Mouse (Mus musculus) kidney, postnatal 10 days (tissue): ENCODE measurements around the gene Setd1b.
A peak's percentile ranks its signal among the peaks of the same experiment; 100 is the strongest.

Experiments used
- DNase-seq: peaks from one replicate; pipeline ENCODE4 v3.0.0; 2021; ENCODE audit warnings: mixed read lengths

Gene Setd1b

DNA sequence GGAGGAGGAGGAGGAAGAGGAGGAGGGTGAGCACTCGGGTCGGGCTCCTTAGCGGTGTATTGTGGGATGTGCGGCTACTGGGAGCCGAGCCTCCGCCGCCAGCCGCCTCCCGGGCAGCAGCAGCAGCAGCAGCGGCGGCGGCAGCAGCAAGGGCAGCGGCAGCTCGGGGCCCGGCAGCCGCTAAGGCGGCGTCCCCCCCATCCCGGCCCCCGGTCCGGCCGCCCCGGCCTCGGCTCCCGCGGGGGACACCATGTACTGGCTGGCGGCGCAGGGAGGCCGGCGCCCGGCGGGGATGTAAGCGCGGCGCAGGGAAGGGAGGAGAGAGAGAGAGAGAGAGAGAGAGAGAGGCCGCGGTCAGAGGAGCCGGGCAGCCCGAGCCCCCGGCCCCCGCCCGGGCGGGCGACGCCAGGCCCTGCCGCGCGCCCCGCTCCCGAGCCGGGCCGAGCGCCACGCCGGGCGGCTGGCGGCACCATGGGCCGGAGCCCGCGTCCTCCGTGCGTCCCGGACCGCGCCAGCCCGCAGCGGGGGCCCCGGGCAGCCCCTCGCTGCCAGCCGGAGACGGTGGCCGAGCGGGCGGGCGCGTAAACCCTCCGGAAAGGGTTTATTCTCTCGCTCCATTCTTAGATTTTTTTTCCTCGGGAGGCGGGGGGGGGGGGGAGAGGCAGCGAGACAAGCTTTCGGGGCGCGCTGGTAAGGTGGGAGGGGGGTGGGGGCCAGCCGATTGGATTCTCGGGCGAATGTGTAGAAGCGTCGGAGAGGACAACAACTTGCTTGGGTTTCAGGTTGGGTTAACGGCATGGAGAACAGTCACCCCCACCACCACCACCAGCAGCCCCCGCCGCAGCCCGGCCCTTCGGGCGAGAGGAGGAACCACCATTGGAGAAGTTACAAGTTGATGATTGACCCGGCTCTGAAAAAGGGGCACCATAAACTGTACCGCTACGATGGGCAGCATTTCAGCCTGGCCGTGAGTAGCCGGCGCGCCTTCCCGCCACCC is at the start of gene Setd1b:
TSS of gene Setd1b (plus strand) at position 33 of the 997 bp plus-strand sequence.
- DNase-seq = peak; percentile 75

DNA sequence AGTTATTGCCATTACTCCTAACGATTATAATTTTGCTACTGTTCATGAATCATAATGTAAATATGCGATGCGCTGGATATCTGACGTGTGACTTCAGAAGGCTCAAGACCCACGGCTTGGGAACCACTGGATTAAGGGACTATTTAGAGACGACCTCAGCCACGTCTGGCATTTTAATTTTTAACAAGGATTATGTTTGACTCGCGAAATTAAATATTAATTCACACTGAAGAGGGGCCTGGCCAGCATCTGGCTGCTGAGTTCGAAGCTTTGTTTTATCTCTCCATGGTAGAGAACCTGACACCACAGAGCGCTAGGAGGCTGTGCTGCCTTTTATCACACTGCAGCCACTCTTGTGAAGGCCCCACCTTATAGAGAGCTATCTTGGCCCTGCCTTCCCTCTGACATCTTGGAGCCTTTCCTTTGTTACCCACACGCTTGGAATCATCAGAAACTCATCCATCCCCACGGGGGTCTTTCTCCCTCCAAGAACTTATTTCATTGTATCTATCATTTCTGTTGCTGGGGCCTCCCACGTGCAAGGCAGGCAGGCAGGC is 48.8 kb upstream of the Setd1b start:
- no peak for DNase-seq

- peak; percentile 61 for DNase-seq
These were observed 47.6 kb upstream of the Setd1b start for GRCm38 (mm10) chr5:123094238-123094991.

DNA sequence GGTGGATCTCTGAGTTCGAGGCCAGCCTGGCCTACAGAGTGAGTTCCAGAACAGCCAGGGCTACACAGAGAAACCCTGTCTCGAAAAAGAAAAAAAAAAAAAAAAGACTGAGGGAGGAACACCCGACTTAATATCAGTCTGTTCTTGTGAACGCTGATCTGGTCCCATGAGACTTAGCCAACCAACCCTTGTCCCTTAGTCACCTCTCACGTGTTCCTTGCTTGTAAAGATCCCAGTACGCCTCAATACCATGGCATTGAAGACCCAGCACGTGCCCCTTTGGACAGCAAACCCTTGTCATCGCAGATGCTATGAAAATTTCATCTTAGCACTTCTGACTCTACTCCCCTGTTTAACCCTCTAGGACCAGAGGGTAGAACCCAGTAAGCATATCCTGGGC is 45.7 kb upstream of the Setd1b start:
- no peak for DNase-seq

DNA sequence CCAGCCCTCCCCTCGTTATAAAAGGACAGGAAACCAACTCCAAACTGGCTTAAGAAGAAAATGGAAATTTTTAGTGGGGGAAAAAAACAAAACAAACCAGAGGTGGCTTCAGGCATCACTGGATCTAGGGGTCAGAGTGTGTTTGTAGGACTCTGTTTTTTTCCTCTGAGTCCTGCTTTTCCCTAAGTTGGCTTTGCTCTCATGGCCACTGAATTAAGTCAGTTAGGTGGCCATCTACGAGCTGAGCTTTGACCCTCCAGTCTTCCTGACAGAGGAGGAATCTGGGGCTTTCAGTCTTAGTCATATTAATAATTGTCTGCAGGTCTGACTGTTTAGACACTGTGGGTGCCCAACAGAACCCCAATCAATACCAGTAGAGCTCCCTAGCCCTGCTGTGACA is 43.5 kb upstream of the Setd1b start:
- DNase-seq = no peak

DNA sequence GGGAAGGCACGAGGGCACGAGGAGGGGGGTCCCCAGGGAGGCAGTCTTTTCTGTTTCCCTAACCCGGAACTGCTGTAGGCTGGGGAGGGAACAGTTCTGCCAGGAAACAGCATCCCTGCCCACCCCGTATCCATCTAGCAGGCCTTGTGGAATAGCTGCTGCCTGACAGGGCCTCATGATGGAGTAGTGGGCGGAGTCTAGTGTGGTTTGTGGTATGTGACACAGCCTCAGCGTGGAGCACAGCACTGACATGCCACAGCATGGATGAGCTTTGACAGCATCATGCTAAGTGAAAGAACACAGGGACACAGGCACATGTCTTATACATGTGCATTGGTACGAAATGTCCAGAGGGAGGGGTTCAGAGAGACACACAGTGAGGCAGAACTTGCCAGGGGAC is 39.6 kb upstream of the Setd1b start:
- DNase-seq = no peak

DNA sequence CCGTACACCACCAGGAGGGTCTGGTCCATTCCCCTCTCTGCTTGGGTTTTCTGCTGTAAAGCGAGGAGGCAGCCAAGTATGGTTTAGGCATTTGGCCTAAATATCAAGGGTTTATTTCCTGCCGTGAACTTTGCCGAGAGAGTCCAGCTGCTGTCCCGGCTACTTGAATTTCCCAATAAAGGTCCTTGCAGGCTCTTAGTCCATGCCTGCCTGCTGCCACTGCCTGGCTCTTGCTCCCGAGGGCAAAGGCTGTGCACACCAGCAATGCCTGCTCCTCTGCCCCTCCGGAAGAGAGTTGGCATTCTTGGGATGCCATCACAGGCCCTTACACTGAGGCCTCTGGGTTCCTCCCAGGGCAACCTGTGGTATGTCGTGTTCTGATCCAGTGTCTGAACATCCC is 38.4 kb upstream of the Setd1b start:
- peak; percentile 74 for DNase-seq

DNA sequence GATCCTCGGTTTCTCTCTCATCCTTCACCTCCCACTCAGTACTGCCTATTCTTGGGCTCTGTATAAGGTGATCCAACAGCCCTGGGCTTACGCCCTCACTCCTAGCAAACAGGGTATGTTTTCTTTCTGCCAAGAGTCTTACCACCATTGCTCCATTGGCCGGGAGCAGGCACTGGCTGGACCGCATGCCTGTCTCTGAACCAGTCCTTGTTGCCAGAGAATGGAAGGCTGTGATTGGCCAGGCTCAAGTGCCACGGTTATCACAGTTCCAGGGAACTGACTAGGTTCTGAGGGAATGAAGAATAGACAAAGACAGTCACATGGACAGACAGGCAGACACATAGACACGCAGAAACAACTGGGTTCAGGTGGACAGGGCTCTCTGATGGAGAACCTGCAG is 37.2 kb upstream of the Setd1b start:
- DNase-seq = no peak

DNA sequence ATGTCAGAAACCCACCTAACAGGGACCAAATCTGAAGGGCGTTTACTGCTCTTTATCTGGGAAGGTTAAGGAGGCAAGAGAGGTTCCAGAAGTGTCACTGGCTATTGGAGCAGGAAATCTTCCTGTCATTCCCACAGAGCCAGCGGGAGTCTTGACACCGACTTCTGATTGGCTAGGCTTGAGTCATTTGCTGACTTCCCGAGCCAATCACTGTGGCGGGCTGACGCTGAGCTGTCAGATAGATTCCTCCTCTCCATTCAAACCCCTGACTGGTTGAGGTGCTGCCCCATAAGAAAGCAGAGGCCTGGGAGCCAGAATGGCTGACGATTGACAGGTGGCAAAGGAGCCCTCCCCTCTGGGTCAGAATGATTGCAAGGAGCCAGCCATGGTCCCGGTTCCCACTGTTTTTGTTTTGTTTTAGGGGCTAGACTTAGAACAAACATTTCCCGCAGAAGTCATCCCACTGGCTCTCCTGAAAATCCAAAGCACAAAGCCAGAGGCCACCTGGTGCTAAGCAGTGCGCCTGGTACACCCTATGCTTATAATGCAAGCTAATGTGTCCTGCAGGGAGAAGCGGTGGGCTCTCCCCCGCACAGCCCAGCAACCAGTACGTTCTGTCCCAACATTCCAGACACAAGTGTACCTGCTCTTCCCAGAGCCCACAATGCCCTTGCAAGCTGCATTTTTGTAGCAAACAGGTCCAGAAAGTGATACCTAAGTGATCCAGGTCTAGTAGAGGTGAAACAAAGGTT is 32.4 kb upstream of the Setd1b start:
- DNase-seq = peak; percentile 61

DNA sequence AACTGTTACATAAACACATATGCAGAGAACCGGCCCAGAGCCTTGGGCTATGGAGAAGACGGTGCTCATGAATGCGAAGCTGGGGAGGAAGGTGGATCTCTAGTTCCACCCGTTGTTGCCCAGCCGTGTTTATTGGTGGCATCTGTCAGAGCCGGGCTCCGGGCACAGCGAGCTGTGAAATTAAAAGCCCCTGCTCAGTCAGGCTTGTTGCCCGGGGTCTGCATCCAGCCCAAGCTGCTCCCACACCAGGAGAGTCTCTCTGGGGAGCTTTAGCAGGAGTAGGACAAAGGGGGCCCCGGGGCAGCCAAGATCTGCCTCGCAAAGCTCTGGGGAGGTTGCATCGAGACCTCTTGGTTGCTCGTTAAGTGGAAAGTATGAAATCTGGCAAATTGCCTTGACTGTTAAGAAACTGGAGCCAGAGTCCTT is 31.7 kb upstream of the Setd1b start:
- DNase-seq = peak; percentile 59

- DNase-seq = peak; percentile 18
These were observed 27.9 kb upstream of the Setd1b start for GRCm38 (mm10) chr5:123114109-123114508.

GRCm38 (mm10) chr5:123114924-123115323 is 27.1 kb upstream of the Setd1b start:
- peak; percentile 76 for DNase-seq

DNA sequence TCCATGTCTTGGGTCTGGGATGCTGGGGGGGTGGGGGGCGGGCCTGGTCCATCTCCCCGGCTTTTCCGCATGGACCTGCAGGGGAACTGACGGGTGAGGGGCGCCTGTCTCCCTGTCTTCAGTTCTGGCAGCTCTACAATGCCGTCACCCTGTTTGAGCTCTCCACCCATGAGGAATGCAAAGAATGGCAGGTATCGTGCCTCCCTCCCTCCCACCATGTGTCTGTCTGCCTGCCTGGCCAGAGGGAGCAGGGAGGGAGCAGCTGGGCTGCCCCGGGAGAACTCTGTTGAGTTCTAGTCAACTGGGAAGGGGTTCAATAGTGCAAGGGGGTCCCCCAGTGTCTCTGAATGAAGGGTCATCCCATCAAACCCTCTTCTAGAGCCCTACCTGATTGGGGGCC is 25.9 kb upstream of the Setd1b start:
- DNase-seq = peak; percentile 47

GRCm38 (mm10) chr5:123117257-123117656 is 24.7 kb upstream of the Setd1b start:
- peak; percentile 92 for DNase-seq

GRCm38 (mm10) chr5:123117773-123118172 is 24.2 kb upstream of the Setd1b start:
- DNase-seq = peak; percentile 49

GRCm38 (mm10) chr5:123118826-123119225 is 23.2 kb upstream of the Setd1b start:
- DNase-seq = peak; percentile 24

- DNase-seq = peak; percentile 11
These were observed 21.3 kb upstream of the Setd1b start for GRCm38 (mm10) chr5:123120624-123121215.

- DNase-seq = peak; percentile 39
These were observed 19.8 kb upstream of the Setd1b start for GRCm38 (mm10) chr5:123122181-123122580.

- DNase-seq = no peak
These were observed 16.9 kb upstream of the Setd1b start for GRCm38 (mm10) chr5:123125105-123125504.

DNA sequence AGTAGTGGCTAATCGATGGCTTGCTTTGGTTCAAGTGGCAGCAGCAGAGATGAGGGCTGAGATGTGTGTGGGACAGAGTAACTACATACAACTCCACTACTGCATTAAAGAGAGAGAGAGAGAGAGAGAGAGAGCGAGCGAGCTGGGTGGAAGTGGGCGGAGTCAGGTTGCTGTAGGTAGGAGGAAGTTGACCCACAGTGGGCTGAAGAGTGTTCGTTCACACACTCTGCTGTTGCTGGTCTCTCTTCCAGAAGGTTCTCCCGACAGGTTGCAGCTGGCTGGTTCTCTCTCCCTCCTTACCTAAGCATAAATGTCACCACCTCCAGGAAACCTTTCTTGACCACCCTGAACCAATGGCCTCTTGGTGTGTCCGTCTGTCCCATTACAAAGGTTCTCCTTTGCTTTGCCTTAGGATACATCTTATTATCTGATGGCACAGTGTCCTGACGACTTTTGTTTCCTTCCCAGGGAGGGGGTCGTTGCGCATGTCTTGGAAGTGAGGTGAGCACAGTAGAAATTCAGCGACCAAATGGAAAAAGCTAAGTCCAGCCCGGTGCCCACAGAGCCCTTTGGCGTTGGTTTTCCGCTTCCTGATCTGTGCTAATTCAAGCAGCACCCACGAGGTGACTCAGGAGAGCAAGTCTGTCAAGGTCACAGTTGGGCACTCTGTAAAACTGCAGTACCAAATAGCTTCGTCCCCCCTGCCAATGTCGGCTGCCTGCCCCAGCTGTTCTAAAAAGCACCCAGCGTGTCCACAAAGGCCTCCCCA is 16.2 kb upstream of the Setd1b start:
- DNase-seq = peak; percentile 31

GRCm38 (mm10) chr5:123127031-123127430 is 15.0 kb upstream of the Setd1b start:
- DNase-seq = no peak
